Mouse (Mus musculus): ENCODE measurements around the gene Lefty2.

DNA sequence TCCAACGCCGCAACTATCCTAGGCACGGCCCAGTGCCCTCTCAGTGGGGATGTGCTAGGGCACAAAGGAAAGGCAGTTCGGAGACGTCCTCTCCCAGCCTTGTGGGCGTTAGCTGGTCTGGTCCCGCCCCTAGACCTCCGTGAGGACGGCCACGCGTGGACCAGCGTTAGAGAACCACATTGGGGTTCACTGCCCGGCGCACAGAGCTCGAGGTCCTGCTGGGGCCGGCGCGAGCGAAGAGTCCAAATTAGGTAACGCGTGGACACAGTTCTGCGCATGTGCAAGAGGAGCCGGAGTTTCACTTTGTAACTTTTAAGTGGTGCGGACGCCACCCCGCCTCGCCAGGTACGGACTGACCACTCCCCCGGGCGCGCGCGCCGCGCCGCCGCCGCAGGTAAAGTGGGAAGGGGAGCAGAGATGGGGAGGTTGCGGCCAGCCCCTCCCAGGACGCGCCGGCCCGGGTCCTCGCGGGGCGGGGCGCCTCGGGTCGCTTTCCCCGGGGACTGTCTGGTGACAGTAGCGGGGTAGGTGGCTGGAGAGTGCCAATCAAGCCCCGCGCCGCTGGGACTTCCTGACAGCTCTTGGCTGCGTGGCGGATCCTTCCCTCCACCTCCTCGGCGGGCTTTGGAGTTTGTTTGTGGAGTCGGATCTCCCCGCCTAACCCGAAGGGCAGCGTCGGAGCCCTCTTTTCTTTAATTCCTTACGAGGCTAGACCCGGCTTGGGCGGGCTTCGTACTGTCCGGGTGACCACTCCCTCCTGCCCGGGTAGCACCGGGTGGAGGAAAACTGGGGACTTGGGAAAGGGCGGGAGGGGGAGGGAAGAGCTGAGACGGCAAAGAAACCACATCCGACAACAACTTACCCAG, 49.5 kb downstream of the Lefty2 start, which contains the start of gene Tmem63a:
- TF ChIP-seq CTCF (conservative IDR thresholded peaks at IDR 0.05; ENCODE audit: insufficient read depth, insufficient read length, low read depth, low read length) (no peak), POLR2A (IDR thresholded peaks at IDR 0.05; ENCODE audit: low read depth, low read length) (peak; percentile 8)

Data from kidney, adult 2 months (tissue).